Mouse (Mus musculus) spleen, adult 2 months (tissue): ENCODE measurements around the gene Rundc3b. TPM values are rescaled to one million over a fixed set of nuclear protein-coding genes. Genes with fewer than 3 reads are reported as not detected.

Source experiments
- DNase-seq, 2 experiments: peaks; one replicate each; pipeline versions ENCODE4 v3.0.0 to v3.0.0-alpha.2; 2012 to 2021; ENCODE audit warnings: low spot score in 2 of 2, low read depth in 1 of 2
- H3K27ac ChIP-seq: fragments of 200-500 bp; 2 replicates; pipeline ENCODE4 v1.5.1; 2012; ENCODE audit warnings: low read length, inconsistent platforms; ENCODE audit not compliant: insufficient read depth
- H3K27me3 ChIP-seq: fragments of 200-500 bp; 2 replicates; pipeline ENCODE4 v1.6.1; 2012; ENCODE audit warnings: mild to moderate bottlenecking, moderate library complexity, low read length, inconsistent platforms; ENCODE audit not compliant: control insufficient read depth, insufficient read depth
- H3K36me3 ChIP-seq: fragments of 200-500 bp; 2 replicates; pipeline ENCODE4 v1.6.1; 2012; ENCODE audit warnings: mild to moderate bottlenecking, low read length, inconsistent platforms; ENCODE audit not compliant: control insufficient read depth, insufficient read depth
- H3K4me1 ChIP-seq: fragments of 200-500 bp; 2 replicates; pipeline ENCODE4 v1.6.1; 2011; ENCODE audit warnings: inconsistent platforms; ENCODE audit not compliant: control insufficient read depth, insufficient read depth, insufficient read length
- H3K4me3 ChIP-seq: fragments of 200-500 bp; 2 replicates; pipeline ENCODE4 v1.5.1; 2011; ENCODE audit warnings: mild to moderate bottlenecking, inconsistent platforms; ENCODE audit not compliant: insufficient read depth, insufficient read length; ENCODE audit errors: extremely low read depth
- CTCF ChIP-seq: fragments of 200-500 bp; IDR thresholded peaks from 2 replicates; pipeline ENCODE4 v1.5.1; 2011; ENCODE audit warnings: mild to moderate bottlenecking, inconsistent platforms; ENCODE audit not compliant: insufficient read depth, insufficient read length, insufficient replicate concordance; ENCODE audit errors: extremely low read depth
- POLR2A ChIP-seq: fragments of 200-500 bp; IDR thresholded peaks from 2 replicates; pipeline ENCODE4 v1.6.1; 2011; ENCODE audit warnings: low read depth, low read length, inconsistent platforms
- WGBS: fragments of 180-500 bp; shearing (Covaris S2); methylation state at CpG from one replicate; pipeline ENCODE4 v1.1.7; 2018; 5-methylcytosine and 5-hydroxymethylcytosine counted together
- polyA plus RNA-seq: library from polyadenylated mRNA; depleted of rRNA; stranded (reverse); fragments of >200 nt; gene quantifications from 2 replicates; pipeline ENCODE4 v1.2.3, GENCODE M21; 2012

Gene Rundc3b
- polyA plus RNA-seq, 1 experiment = 0.46 TPM

DNA sequence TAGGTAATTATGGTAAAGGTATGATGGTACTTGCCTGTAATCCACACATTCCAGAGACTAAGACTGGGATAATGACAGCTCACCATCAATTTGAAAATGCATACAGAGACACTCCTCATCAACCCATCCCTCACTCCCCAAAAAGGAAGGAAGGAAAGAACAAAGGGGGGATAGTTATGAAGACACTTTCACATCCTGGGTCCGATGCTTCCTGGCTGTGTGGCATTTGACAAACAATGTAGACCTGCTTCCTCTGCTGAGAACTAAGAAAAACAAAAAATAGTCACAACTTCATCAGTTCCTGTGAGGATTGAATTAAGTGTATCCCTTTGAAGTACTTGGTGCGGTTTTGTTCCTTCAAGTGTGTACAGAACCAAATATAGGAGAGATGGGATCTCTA, 29.3 kb upstream of the Rundc3b start:
- no peak overlapping the region for H3K27ac ChIP-seq
- no peaks in the 10 kb centered on the region for H3K27me3 ChIP-seq
- no peak for DNase-seq
- TF ChIP-seq POLR2A (no peak), CTCF (no peak)
- H3K4me3 ChIP-seq = no peak overlapping the region
- no peaks in the 10 kb centered on the region for H3K36me3 ChIP-seq
- no peaks in the 10 kb centered on the region for H3K4me1 ChIP-seq
- WGBS = 54% methylated on average over 2 of the region's 2 CpGs

- H3K4me1 ChIP-seq = no peaks in the 10 kb centered on the region
- no peaks in the 10 kb centered on the region for H3K36me3 ChIP-seq
- no peak for DNase-seq
- H3K27ac ChIP-seq = no peak overlapping the region
- H3K27me3 ChIP-seq = no peaks in the 10 kb centered on the region
- H3K4me3 ChIP-seq = no peak overlapping the region
- TF ChIP-seq CTCF (no peak), POLR2A (no peak)
Measured at GRCm38 (mm10) chr5:8648774-8649173, 26.0 kb upstream of the Rundc3b start.

- Histone ChIP-seq H3K27me3 (no peaks in the 10 kb centered on the region), H3K27ac (no peak overlapping the region), H3K4me3 (no peak overlapping the region), H3K4me1 (no peaks in the 10 kb centered on the region), H3K36me3 (no peaks in the 10 kb centered on the region)
- TF ChIP-seq CTCF (no peak), POLR2A (no peak)
- WGBS = 53% methylated on average over 4 of the region's 4 CpGs
- no peak for DNase-seq
Measured at GRCm38 (mm10) chr5:8648300-8648699, 25.5 kb upstream of the Rundc3b start.

GRCm38 (mm10) chr5:8634489-8634975, 11.8 kb upstream of the Rundc3b start:
- no peak for TF ChIP-seq POLR2A
- no peak for TF ChIP-seq CTCF
- no peak overlapping the region for H3K27ac ChIP-seq
- H3K4me3 ChIP-seq = no peak overlapping the region
- DNase-seq = no peak
- H3K36me3 ChIP-seq = no peaks in the 10 kb centered on the region
- H3K4me1 ChIP-seq = no peaks in the 10 kb centered on the region
- H3K27me3 ChIP-seq = no peaks in the 10 kb centered on the region

- Histone ChIP-seq H3K4me1 (no peaks in the 10 kb centered on the region), H3K36me3 (no peaks in the 10 kb centered on the region), H3K4me3 (no peak overlapping the region), H3K27me3 (no peaks in the 10 kb centered on the region), H3K27ac (no peak overlapping the region)
- DNase-seq = no peak
- TF ChIP-seq CTCF (no peak), POLR2A (no peak)
- 84% methylated on average over 3 of the region's 3 CpGs for WGBS
Measured at GRCm38 (mm10) chr5:8632901-8633300, 10.1 kb upstream of the Rundc3b start.

- H3K4me1 ChIP-seq = no peaks in the 10 kb centered on the region
- peak overlapping the region; percentile 55 for H3K27ac ChIP-seq
- peak in 1 of 2 experiments; percentile 24 for DNase-seq
- H3K4me3 ChIP-seq = peak overlapping the region; percentile 92
- H3K27me3 ChIP-seq = peaks cover 3% of the 10 kb centered on the region; the same call in 1 of the 2 replicates
- TF ChIP-seq CTCF = no peak
- no peak for TF ChIP-seq POLR2A
- WGBS = 1% methylated on average over 49 of the region's 49 CpGs
- no peaks in the 10 kb centered on the region for H3K36me3 ChIP-seq
Measured at GRCm38 (mm10) chr5:8622071-8622595, 619 bp downstream of the Rundc3b start.

DNA sequence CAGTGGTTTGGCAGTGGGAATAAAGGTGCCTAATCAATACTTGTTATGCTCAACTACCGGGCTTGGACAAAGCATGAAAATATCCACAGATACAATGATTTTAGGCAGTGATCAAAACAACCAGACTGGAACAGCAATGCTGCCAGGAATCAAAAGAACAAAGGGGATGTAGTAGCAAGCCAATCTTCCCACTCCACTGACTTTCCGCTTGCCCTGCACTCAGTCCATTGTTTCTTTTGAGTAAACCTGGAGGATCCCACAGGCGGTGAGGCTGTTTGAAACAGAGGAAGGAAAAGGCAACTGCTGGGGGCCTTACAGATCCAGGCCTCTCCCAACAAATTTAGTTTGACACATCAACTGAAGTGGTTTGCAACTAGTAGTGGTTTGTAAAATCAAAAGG, 51.6 kb downstream of the Rundc3b start:
- TF ChIP-seq POLR2A (no peak), CTCF (no peak)
- no peak for DNase-seq
- no peak overlapping the region for H3K27ac ChIP-seq
- no peaks in the 10 kb centered on the region for H3K4me1 ChIP-seq
- H3K27me3 ChIP-seq = no peaks in the 10 kb centered on the region
- H3K4me3 ChIP-seq = no peak overlapping the region
- H3K36me3 ChIP-seq = no peaks in the 10 kb centered on the region
- 83% methylated on average over 3 of the region's 3 CpGs for WGBS
